Mouse (Mus musculus): ENCODE measurements around the gene Ankrd44. TPM values are rescaled to one million over a fixed set of nuclear protein-coding genes. Genes with fewer than 3 reads are reported as not detected.

The Ankrd44 gene
- polyA plus RNA-seq, 1 experiment = 6.8 TPM

DNA sequence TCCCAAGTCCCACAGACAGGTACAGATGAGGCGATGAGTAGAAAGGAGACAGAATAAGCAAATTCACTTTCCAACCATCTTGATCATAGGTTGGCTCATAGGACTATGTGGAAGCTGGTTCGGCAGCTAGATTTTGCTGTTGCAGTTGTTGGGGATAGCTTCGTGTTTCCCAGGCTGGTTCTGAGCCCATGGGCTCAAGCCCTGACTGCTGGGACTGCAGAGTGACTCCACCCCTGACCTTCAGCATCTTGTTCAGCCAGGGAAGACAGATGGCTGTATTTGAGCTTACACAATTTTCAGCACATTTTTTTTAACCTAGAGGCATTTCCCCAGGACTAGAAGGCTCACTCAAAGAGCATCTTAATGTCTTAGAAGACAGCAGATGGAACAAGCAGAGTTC is 237.7 kb downstream of the Ankrd44 start:
- Histone ChIP-seq H3K4me1 (ENCODE audit: control insufficient read depth, insufficient read depth, low read length) (no peaks in the 10 kb centered on the region), H3K4me3 (ENCODE audit: control insufficient read depth, low read depth, low read length) (no peak overlapping the region), H3K27ac (ENCODE audit: control insufficient read depth, insufficient read depth, low read depth, low read length) (no peak overlapping the region), H3K36me3 (ENCODE audit: control insufficient read depth, insufficient read depth, low read length) (no peaks in the 10 kb centered on the region), H3K27me3 (ENCODE audit: control insufficient read depth, insufficient read depth, low read length) (no peaks in the 10 kb centered on the region)
- TF ChIP-seq CTCF (IDR thresholded peaks at IDR 0.05; ENCODE audit: control insufficient read depth, insufficient read depth, insufficient replicate concordance, low read depth, low read length) (no peak), POLR2A (IDR thresholded peaks at IDR 0.05; ENCODE audit: control insufficient read depth, low read depth, low read length) (no peak)

DNA sequence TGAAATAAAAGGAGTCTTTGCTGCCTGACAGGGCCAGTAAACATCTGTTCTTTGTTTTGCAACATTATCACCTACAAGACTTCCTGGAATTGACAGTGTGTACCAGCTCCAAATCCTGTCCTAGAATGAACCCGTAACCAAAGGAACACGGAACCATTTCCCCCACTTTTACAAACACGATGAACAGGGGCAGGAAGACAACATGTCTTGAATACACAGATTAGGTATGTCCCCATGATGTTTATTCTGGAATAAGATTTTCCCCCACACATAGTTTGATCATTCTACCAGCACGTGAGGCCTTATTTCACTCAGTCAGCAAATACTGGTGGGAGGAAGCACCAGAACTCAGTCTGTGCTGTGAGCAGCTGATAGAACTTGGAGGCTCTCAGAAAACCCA is 241.9 kb downstream of the Ankrd44 start:
- no peak for TF ChIP-seq CTCF (IDR thresholded peaks at IDR 0.05; ENCODE audit: control insufficient read depth, insufficient read depth, insufficient replicate concordance, low read depth, low read length)
- TF ChIP-seq POLR2A (IDR thresholded peaks at IDR 0.05; ENCODE audit: control insufficient read depth, low read depth, low read length) = no peak
- Histone ChIP-seq H3K4me3 (ENCODE audit: control insufficient read depth, low read depth, low read length) (no peak overlapping the region), H3K36me3 (ENCODE audit: control insufficient read depth, insufficient read depth, low read length) (no peaks in the 10 kb centered on the region), H3K27me3 (ENCODE audit: control insufficient read depth, insufficient read depth, low read length) (no peaks in the 10 kb centered on the region), H3K4me1 (ENCODE audit: control insufficient read depth, insufficient read depth, low read length) (no peaks in the 10 kb centered on the region), H3K27ac (ENCODE audit: control insufficient read depth, insufficient read depth, low read depth, low read length) (no peak overlapping the region; the same call in 1 of the 2 replicates)

DNA sequence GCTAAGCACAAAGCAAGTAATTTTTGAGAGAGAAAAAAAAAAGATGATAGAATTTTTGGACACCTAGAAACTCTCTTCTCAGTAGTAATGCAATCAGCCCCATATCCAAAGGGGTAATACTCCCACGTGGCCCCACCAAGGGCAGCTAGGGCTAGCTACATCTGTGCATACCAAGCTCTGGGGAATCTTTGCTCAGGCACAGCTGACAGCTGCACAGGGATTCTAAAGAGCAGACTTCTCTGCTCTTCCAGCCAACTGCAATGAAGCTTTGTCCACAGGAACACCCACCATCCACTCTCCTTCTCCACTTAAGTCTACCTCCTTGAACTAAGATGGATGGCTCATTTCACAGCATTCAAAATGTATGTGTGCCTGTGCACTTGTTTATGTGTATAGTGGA is 246.6 kb downstream of the Ankrd44 start:
- H3K36me3 ChIP-seq (ENCODE audit: control insufficient read depth, insufficient read depth, low read length) = no peaks in the 10 kb centered on the region
- H3K27me3 ChIP-seq (ENCODE audit: control insufficient read depth, insufficient read depth, low read length) = no peaks in the 10 kb centered on the region
- H3K27ac ChIP-seq (ENCODE audit: control insufficient read depth, insufficient read depth, low read depth, low read length) = no peak overlapping the region
- no peak for TF ChIP-seq POLR2A (IDR thresholded peaks at IDR 0.05; ENCODE audit: control insufficient read depth, low read depth, low read length)
- TF ChIP-seq CTCF (IDR thresholded peaks at IDR 0.05; ENCODE audit: control insufficient read depth, insufficient read depth, insufficient replicate concordance, low read depth, low read length) = no peak
- H3K4me1 ChIP-seq (ENCODE audit: control insufficient read depth, insufficient read depth, low read length) = no peaks in the 10 kb centered on the region
- no peak overlapping the region for H3K4me3 ChIP-seq (ENCODE audit: control insufficient read depth, low read depth, low read length)

DNA sequence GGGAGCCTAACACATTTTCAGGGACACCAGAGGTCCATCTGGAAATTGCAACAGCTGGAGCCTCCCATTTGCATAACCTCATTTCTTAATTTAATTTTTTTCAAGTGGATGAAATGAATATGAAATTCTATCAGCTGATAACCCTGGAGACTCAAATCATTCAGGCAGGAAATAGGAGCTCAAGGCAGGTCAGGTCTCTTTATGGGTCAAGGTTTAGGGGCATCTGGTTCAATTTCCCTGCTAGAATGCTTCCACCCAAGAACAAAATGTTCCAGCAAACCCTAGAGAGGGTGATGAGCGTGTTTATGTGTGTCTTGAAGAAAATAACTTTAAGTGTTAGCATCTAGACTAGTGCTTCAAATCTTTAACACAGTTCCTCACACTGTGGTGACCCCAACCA is 248.2 kb downstream of the Ankrd44 start:
- TF ChIP-seq POLR2A (IDR thresholded peaks at IDR 0.05; ENCODE audit: control insufficient read depth, low read depth, low read length) (no peak), CTCF (IDR thresholded peaks at IDR 0.05; ENCODE audit: control insufficient read depth, insufficient read depth, insufficient replicate concordance, low read depth, low read length) (no peak)
- Histone ChIP-seq H3K27me3 (ENCODE audit: control insufficient read depth, insufficient read depth, low read length) (no peaks in the 10 kb centered on the region), H3K4me3 (ENCODE audit: control insufficient read depth, low read depth, low read length) (no peak overlapping the region), H3K27ac (ENCODE audit: control insufficient read depth, insufficient read depth, low read depth, low read length) (no peak overlapping the region), H3K36me3 (ENCODE audit: control insufficient read depth, insufficient read depth, low read length) (no peaks in the 10 kb centered on the region), H3K4me1 (ENCODE audit: control insufficient read depth, insufficient read depth, low read length) (no peaks in the 10 kb centered on the region)

DNA sequence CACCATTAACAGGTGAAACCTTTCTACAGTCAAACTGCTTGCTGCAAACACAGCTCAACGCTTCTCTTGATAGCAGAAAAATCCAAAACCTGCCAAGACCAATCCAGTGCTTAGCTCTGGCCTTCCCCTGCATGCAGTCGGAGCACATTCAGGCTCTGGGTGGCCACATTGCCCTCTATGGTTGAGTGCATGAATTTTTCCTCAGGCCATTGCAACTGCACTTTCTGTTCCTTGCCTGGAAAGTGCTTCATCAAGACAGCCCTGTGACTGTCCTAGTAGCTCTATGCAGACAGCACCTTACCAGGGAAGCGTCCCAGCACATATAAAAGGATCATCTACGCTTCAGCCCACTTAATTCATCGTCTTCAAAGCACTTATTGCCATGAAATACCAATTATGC is 250.7 kb downstream of the Ankrd44 start:
- Histone ChIP-seq H3K4me1 (ENCODE audit: control insufficient read depth, insufficient read depth, low read length) (no peaks in the 10 kb centered on the region), H3K27me3 (ENCODE audit: control insufficient read depth, insufficient read depth, low read length) (no peaks in the 10 kb centered on the region), H3K36me3 (ENCODE audit: control insufficient read depth, insufficient read depth, low read length) (no peaks in the 10 kb centered on the region), H3K4me3 (ENCODE audit: control insufficient read depth, low read depth, low read length) (no peak overlapping the region), H3K27ac (ENCODE audit: control insufficient read depth, insufficient read depth, low read depth, low read length) (no peak overlapping the region)
- TF ChIP-seq CTCF (IDR thresholded peaks at IDR 0.05; ENCODE audit: control insufficient read depth, insufficient read depth, insufficient replicate concordance, low read depth, low read length) = peak; percentile 15; the same call in 1 of the 2 replicates
- no peak for TF ChIP-seq POLR2A (IDR thresholded peaks at IDR 0.05; ENCODE audit: control insufficient read depth, low read depth, low read length)

DNA sequence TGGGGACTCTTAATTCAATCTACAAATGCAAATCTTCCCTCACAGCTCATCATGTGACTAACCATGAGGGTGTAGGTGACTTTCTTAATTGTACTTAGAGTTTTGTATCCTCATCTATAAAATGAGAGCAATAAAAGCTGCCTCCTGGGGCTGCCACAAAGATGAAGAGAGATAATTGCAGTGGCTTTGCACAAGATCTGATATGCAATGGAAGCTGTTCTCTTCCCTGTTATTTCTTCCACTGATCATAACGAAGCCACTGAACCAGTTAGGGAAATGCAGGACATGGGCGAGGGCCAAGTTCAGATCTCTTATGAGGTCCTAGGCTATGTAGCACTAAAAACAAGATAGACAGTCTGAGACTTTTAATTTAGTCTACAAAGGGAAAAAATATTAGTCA is 258.2 kb downstream of the Ankrd44 start:
- no peak for TF ChIP-seq CTCF (IDR thresholded peaks at IDR 0.05; ENCODE audit: control insufficient read depth, insufficient read depth, insufficient replicate concordance, low read depth, low read length)
- TF ChIP-seq POLR2A (IDR thresholded peaks at IDR 0.05; ENCODE audit: control insufficient read depth, low read depth, low read length) = no peak
- Histone ChIP-seq H3K27ac (ENCODE audit: control insufficient read depth, insufficient read depth, low read depth, low read length) (no peak overlapping the region), H3K36me3 (ENCODE audit: control insufficient read depth, insufficient read depth, low read length) (no peaks in the 10 kb centered on the region), H3K4me1 (ENCODE audit: control insufficient read depth, insufficient read depth, low read length) (peaks cover 2% of the 10 kb centered on the region; the same call in 1 of the 2 replicates), H3K4me3 (ENCODE audit: control insufficient read depth, low read depth, low read length) (no peak overlapping the region), H3K27me3 (ENCODE audit: control insufficient read depth, insufficient read depth, low read length) (no peaks in the 10 kb centered on the region)

DNA sequence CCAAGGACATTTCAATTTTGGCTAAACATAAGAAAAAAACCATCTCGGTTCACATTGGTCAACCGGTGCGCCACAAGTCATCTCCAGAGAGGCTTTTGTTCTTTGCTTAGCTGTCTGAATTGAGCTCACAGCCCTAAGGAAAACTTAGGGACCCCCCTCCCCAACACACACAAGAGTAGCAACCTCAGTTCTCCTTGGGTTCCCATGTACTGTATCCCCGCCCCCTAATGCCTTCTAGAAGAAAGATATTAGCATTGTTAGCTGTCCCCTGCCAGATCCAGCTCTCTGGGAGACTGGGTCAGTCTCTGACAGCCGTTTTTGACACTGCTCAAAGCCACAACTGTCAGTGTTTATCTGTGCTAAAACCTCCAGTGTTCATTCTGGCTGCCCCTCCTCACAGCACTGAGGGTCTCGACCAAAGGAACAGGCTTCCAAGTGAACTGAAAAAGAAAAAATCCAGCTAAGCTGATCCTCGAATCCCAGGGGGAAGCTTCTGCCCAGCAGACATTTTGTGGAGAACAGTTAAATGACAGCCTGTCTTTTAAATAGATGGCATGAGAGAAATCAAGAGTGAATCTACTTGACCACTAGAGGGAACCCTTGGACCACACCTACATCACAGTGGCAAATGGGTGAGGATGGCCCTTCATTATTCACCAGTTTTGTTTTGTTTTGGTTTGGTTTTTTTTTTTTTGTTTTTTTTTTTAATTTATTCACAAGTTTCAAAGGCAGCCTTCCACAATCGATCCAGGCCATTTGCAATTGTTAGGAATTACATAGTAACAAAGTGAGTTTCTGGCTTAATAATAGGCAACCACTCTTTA is 260.4 kb downstream of the Ankrd44 start:
- TF ChIP-seq POLR2A (IDR thresholded peaks at IDR 0.05; ENCODE audit: control insufficient read depth, low read depth, low read length) (no peak), CTCF (IDR thresholded peaks at IDR 0.05; ENCODE audit: control insufficient read depth, insufficient read depth, insufficient replicate concordance, low read depth, low read length) (no peak; the same call in 1 of the 2 replicates)

More for the DNA sequence above, 260.4 kb downstream of the Ankrd44 start:
- Histone ChIP-seq H3K27ac (ENCODE audit: control insufficient read depth, insufficient read depth, low read depth, low read length) (no peak overlapping the region), H3K36me3 (ENCODE audit: control insufficient read depth, insufficient read depth, low read length) (no peaks in the 10 kb centered on the region), H3K4me3 (ENCODE audit: control insufficient read depth, low read depth, low read length) (no peak overlapping the region), H3K4me1 (ENCODE audit: control insufficient read depth, insufficient read depth, low read length) (peaks cover 2% of the 10 kb centered on the region; the same call in 1 of the 2 replicates), H3K27me3 (ENCODE audit: control insufficient read depth, insufficient read depth, low read length) (no peaks in the 10 kb centered on the region)

Data from testis, adult 2 months (tissue).